Mouse (Mus musculus): ENCODE data around the gene Tbc1d19.

Tbc1d19 gene

GRCm38 (mm10) chr5:53809115-53809991 is at the start of gene Tbc1d19:
Gene Tbc1d19 (plus strand): TSS chr5:53809606.
- peak; percentile 55 to 66 for DNase-seq

- no peak for DNase-seq
Measured at GRCm38 (mm10) chr5:53759912-53760311, 49.5 kb upstream of the Tbc1d19 start.

- no peak for DNase-seq
Measured at GRCm38 (mm10) chr5:53760914-53761313, 48.5 kb upstream of the Tbc1d19 start.

GRCm38 (mm10) chr5:53761346-53761745 is 48.1 kb upstream of the Tbc1d19 start:
- DNase-seq = no peak

- DNase-seq = no peak
Measured at GRCm38 (mm10) chr5:53784818-53785520, 24.4 kb upstream of the Tbc1d19 start.

GRCm38 (mm10) chr5:53801379-53801778 is 8.0 kb upstream of the Tbc1d19 start:
- no peak for DNase-seq

- no peak for DNase-seq
Measured at GRCm38 (mm10) chr5:53819711-53820110, 10.3 kb downstream of the Tbc1d19 start.

- no peak for DNase-seq
Measured at GRCm38 (mm10) chr5:53825886-53826285, 16.5 kb downstream of the Tbc1d19 start.

- no peak for DNase-seq
Measured at GRCm38 (mm10) chr5:53834489-53834888, 25.1 kb downstream of the Tbc1d19 start.

- DNase-seq = no peak
Measured at GRCm38 (mm10) chr5:53841256-53841655, 31.9 kb downstream of the Tbc1d19 start.

GRCm38 (mm10) chr5:53848294-53848942 is 39.0 kb downstream of the Tbc1d19 start:
- DNase-seq = no peak

- DNase-seq = no peak
Measured at GRCm38 (mm10) chr5:53852574-53852973, 43.2 kb downstream of the Tbc1d19 start.

GRCm38 (mm10) chr5:53854561-53854960 is 45.2 kb downstream of the Tbc1d19 start:
- DNase-seq = no peak

GRCm38 (mm10) chr5:53856011-53856410 is 46.6 kb downstream of the Tbc1d19 start:
- no peak for DNase-seq

GRCm38 (mm10) chr5:53865146-53865545 is 55.7 kb downstream of the Tbc1d19 start:
- no peak for DNase-seq

GRCm38 (mm10) chr5:53865991-53866390 is 56.6 kb downstream of the Tbc1d19 start:
- DNase-seq = no peak

- peak; percentile 8 to 60 for DNase-seq
Measured at GRCm38 (mm10) chr5:53871665-53872312, 62.4 kb downstream of the Tbc1d19 start.

GRCm38 (mm10) chr5:53874966-53875365 is 65.6 kb downstream of the Tbc1d19 start:
- no peak for DNase-seq

- no peak for DNase-seq
Measured at GRCm38 (mm10) chr5:53880724-53881123, 71.3 kb downstream of the Tbc1d19 start.

GRCm38 (mm10) chr5:53881381-53881990 is 72.1 kb downstream of the Tbc1d19 start:
- DNase-seq = no peak

GRCm38 (mm10) chr5:53901406-53901805 is 92.0 kb downstream of the Tbc1d19 start:
- DNase-seq = no peak

- no peak for DNase-seq
Measured at GRCm38 (mm10) chr5:53902757-53903156, 93.4 kb downstream of the Tbc1d19 start.

Data from spleen, adult 18-20 months (tissue).